Mouse (Mus musculus): Measurements from ENCODE around the gene Sytl3. TPM values are rescaled to one million over a fixed set of nuclear protein-coding genes. Genes with fewer than 3 reads are reported as not detected.
"Not testable (repeated sequence)": the region's sequence is repeated elsewhere in the genome, so short reads cannot be mapped to it uniquely, and the experiment has no call there.

The Sytl3 gene
- polyA plus RNA-seq (2016; fragmentation: Nextera tagmentation; extraction: Ambion mirVana), result 0.10 TPM in 1 of 2 replicates, not detected in the other

DNA sequence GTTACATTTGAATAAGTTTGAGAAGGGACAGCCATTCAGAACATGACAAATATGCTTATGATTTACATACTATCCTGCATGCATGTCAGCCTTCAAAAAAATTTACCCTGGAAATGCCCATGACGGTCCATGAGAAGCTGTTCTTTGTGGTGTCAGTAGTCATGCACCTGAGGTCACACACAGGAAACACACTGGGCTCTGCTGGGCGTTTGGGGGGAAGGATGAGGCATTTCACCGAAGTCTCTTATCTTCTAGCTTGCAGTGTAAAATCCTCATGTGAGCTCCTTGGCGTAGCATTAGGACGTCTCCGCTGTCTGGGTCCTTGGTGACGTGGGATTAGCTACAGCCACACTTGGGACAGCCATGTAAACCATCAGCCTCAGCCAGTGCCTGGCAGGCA lies at the start of gene Sytl3:
TSS of gene Sytl3 (plus strand) at position 293 of the 400 bp plus-strand sequence.
- not testable (repeated sequence) for DNase-seq (ENCODE audit: low spot score); H3K4me1 ChIP-seq; H3K4me3 ChIP-seq; H3K9me3 ChIP-seq; H3K27me3 ChIP-seq (replicated peaks; ENCODE audit: low read depth, poor library complexity, severe bottlenecking); H3K27ac ChIP-seq (replicated peaks); H3K36me3 ChIP-seq (replicated peaks)
- WGBS, result 89% methylated on average over 6 of the region's 7 CpGs

- not testable (repeated sequence) for H3K27me3 ChIP-seq (replicated peaks; ENCODE audit: low read depth, poor library complexity, severe bottlenecking); H3K9me3 ChIP-seq; H3K27ac ChIP-seq (replicated peaks); H3K4me3 ChIP-seq; H3K36me3 ChIP-seq (replicated peaks); H3K4me1 ChIP-seq; DNase-seq (ENCODE audit: low spot score)
- 95% methylated on average over 12 of the region's 14 CpGs for WGBS
Observed at GRCm38 (mm10) chr17:6613524-6613923, 45.4 kb upstream of the Sytl3 start.

- WGBS, result 85% methylated on average over 6 of the region's 9 CpGs
- not testable (repeated sequence) for DNase-seq (ENCODE audit: low spot score); H3K4me1 ChIP-seq; H3K9me3 ChIP-seq; H3K27me3 ChIP-seq (replicated peaks; ENCODE audit: low read depth, poor library complexity, severe bottlenecking); H3K27ac ChIP-seq (replicated peaks); H3K4me3 ChIP-seq; H3K36me3 ChIP-seq (replicated peaks)
Observed at GRCm38 (mm10) chr17:6614316-6614715, 44.6 kb upstream of the Sytl3 start.

DNA sequence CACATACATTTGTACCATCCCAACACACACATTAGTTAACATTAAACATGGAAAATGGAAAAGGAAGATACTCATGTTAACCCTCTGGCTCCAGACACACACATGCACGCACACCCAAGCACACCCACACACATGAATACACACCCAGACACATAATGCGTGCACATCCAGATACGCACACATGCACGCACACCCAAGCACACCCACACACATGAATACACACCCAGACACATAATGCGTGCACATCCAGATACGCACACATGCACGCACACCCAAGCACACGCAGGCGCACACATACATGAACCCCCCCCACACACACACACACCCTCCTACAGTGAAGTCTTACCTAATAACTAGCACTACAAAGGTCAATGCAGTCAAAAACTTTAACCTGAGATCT lies 42.2 kb upstream of the Sytl3 start:
- H3K27ac ChIP-seq (replicated peaks); H3K36me3 ChIP-seq (replicated peaks); H3K9me3 ChIP-seq; DNase-seq (ENCODE audit: low spot score); H3K4me1 ChIP-seq; H3K4me3 ChIP-seq; H3K27me3 ChIP-seq (replicated peaks; ENCODE audit: low read depth, poor library complexity, severe bottlenecking): not testable (repeated sequence)
- WGBS, result 96% methylated on average over 9 of the region's 9 CpGs

GRCm38 (mm10) chr17:6617689-6618400 lies 41.0 kb upstream of the Sytl3 start:
- H3K36me3 ChIP-seq (replicated peaks); DNase-seq (ENCODE audit: low spot score); H3K27me3 ChIP-seq (replicated peaks; ENCODE audit: low read depth, poor library complexity, severe bottlenecking); H3K4me3 ChIP-seq; H3K4me1 ChIP-seq; H3K9me3 ChIP-seq; H3K27ac ChIP-seq (replicated peaks): not testable (repeated sequence)
- WGBS, result 35% methylated on average over 9 of the region's 13 CpGs

- not testable (repeated sequence) for DNase-seq (ENCODE audit: low spot score); H3K27ac ChIP-seq (replicated peaks); H3K4me1 ChIP-seq; H3K27me3 ChIP-seq (replicated peaks; ENCODE audit: low read depth, poor library complexity, severe bottlenecking); H3K4me3 ChIP-seq; H3K36me3 ChIP-seq (replicated peaks); H3K9me3 ChIP-seq
- 82% methylated on average over 5 of the region's 5 CpGs for WGBS
Observed at GRCm38 (mm10) chr17:6619271-6619670, 39.6 kb upstream of the Sytl3 start.

- H3K27me3 ChIP-seq (replicated peaks; ENCODE audit: low read depth, poor library complexity, severe bottlenecking); H3K4me3 ChIP-seq; H3K36me3 ChIP-seq (replicated peaks); DNase-seq (ENCODE audit: low spot score); H3K27ac ChIP-seq (replicated peaks); H3K9me3 ChIP-seq; H3K4me1 ChIP-seq: not testable (repeated sequence)
- WGBS, result 74% methylated on average over 6 of the region's 6 CpGs
Observed at GRCm38 (mm10) chr17:6620035-6620434, 38.9 kb upstream of the Sytl3 start.

- not testable (repeated sequence) for DNase-seq (ENCODE audit: low spot score); H3K27ac ChIP-seq (replicated peaks)
- WGBS, result 88% methylated on average over 18 of the region's 20 CpGs
Observed at GRCm38 (mm10) chr17:6620730-6621451, 38.0 kb upstream of the Sytl3 start.

DNA sequence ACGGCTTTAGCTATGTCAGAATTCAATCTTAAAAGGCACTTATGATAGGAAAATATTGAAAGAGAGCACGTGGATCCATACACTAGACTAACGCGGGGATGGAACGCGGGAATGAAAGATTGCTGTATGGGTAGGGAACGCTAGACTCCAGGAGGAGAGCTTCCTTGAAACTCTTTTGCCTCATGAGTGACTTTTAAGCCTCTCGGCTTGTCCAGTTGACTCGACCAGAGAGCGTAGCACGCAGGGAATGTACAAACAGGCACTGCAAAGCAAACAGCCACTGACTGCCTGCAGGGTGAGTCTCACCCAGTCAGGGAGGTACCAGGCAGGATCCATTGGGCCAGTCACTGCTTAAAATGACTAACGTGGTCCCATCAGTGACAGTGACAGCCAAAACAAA lies 36.9 kb upstream of the Sytl3 start:
- 91% methylated on average over 12 of the region's 12 CpGs for WGBS
- not testable (repeated sequence) for DNase-seq (ENCODE audit: low spot score); H3K4me1 ChIP-seq; H3K36me3 ChIP-seq (replicated peaks); H3K4me3 ChIP-seq; H3K27me3 ChIP-seq (replicated peaks; ENCODE audit: low read depth, poor library complexity, severe bottlenecking); H3K9me3 ChIP-seq; H3K27ac ChIP-seq (replicated peaks)

More at GRCm38 (mm10) chr17:6620730-6621451, 38.0 kb upstream of the Sytl3 start:
- H3K4me1 ChIP-seq; H3K9me3 ChIP-seq; H3K36me3 ChIP-seq (replicated peaks); H3K27me3 ChIP-seq (replicated peaks; ENCODE audit: low read depth, poor library complexity, severe bottlenecking); H3K4me3 ChIP-seq: not testable (repeated sequence)

DNA sequence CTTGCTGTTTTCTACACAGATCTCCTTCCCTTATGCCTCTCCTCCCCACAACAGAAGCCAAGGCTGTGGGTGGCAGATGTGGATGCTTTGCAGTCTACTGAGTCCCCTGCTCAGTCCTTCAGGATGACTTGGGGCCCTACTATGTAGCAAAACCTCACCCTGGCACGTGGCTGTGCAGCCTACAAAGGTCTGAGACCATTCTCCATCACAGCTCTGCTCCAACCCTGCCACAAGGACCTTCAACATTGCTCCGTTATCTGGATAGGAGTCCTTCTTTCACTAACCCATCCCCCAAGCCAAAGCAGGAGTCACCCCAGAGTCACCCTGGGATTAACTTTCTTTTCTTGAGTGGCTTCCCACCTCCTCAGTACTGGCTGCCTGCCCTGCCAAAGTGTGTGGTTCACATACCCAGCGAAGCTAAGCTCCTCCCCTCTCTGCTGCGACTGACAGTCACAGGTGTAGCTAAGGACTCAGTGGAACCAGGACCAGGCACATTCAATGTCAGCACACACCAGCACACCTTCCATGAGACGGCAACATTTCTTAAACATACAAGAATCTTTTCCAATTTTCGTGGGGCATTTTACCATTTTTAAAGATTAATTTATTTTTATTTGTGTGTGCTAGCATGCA lies 33.9 kb upstream of the Sytl3 start:
- WGBS, result 60% methylated on average over 1 of the region's 6 CpGs
- not testable (repeated sequence) for H3K4me3 ChIP-seq; DNase-seq (ENCODE audit: low spot score); H3K36me3 ChIP-seq (replicated peaks); H3K4me1 ChIP-seq; H3K27me3 ChIP-seq (replicated peaks; ENCODE audit: low read depth, poor library complexity, severe bottlenecking); H3K9me3 ChIP-seq; H3K27ac ChIP-seq (replicated peaks)

GRCm38 (mm10) chr17:6630398-6630797 lies 28.5 kb upstream of the Sytl3 start:
- 93% methylated on average over 4 of the region's 4 CpGs for WGBS
- not testable (repeated sequence) for H3K27ac ChIP-seq (replicated peaks)

GRCm38 (mm10) chr17:6632850-6633249 lies 26.0 kb upstream of the Sytl3 start:
- WGBS, result 91% methylated on average over 6 of the region's 6 CpGs
- H3K27me3 ChIP-seq (replicated peaks; ENCODE audit: low read depth, poor library complexity, severe bottlenecking); H3K9me3 ChIP-seq; H3K36me3 ChIP-seq (replicated peaks); H3K4me1 ChIP-seq; DNase-seq (ENCODE audit: low spot score); H3K27ac ChIP-seq (replicated peaks); H3K4me3 ChIP-seq: not testable (repeated sequence)

More at GRCm38 (mm10) chr17:6630398-6630797, 28.5 kb upstream of the Sytl3 start:
- H3K27me3 ChIP-seq (replicated peaks; ENCODE audit: low read depth, poor library complexity, severe bottlenecking); H3K9me3 ChIP-seq; H3K36me3 ChIP-seq (replicated peaks); DNase-seq (ENCODE audit: low spot score); H3K4me3 ChIP-seq; H3K4me1 ChIP-seq: not testable (repeated sequence)

GRCm38 (mm10) chr17:6635781-6636180 lies 23.1 kb upstream of the Sytl3 start:
- H3K4me3 ChIP-seq; H3K9me3 ChIP-seq; H3K36me3 ChIP-seq (replicated peaks); H3K27me3 ChIP-seq (replicated peaks; ENCODE audit: low read depth, poor library complexity, severe bottlenecking); DNase-seq (ENCODE audit: low spot score); H3K27ac ChIP-seq (replicated peaks); H3K4me1 ChIP-seq: not testable (repeated sequence)
- 92% methylated on average over 2 of the region's 4 CpGs for WGBS

All from embryonic facial prominence, embryonic 10.5 days (tissue).